Mouse (Mus musculus) G1E (cell line): Measurements from ENCODE around the gene Mafk.

Source experiments
- CTCF ChIP-seq: IDR thresholded peaks from 2 replicates; pipeline ENCODE4 v1.5.1; 2012; ENCODE audit warnings: low read depth, low read length, inconsistent platforms, mixed read lengths
- GATA2 ChIP-seq: IDR thresholded peaks from 2 replicates; pipeline ENCODE4 v1.6.1; 2012; ENCODE audit warnings: low read depth, low read length, inconsistent platforms, borderline replicate concordance

GRCm38 (mm10) chr5:139805924-139806323, 14.6 kb downstream of the Mafk start:
- no peak for TF ChIP-seq CTCF
- TF ChIP-seq GATA2: no peak
